Mouse (Mus musculus) liver, embryonic 14.5 days (tissue): Measurements from ENCODE around the gene Zc3h18.

ENCODE experiments used
- CTCF ChIP-seq: IDR thresholded peaks from 2 replicates; pipeline ENCODE4 v1.5.1; 2016; ENCODE audit warnings: antibody characterized with exemption, low read depth, control low read depth
- EP300 ChIP-seq: IDR thresholded peaks from 2 replicates; pipeline ENCODE4 v1.6.1; 2016; ENCODE audit warnings: antibody characterized with exemption, low read depth

GRCm38 (mm10) chr8:122436586-122437125, 60.2 kb downstream of the Zc3h18 start:
- TF ChIP-seq CTCF (no peak), EP300 (no peak)
